24 mouse cellular contexts compared by ENCODE assay signal in the genomic region with DNA sequence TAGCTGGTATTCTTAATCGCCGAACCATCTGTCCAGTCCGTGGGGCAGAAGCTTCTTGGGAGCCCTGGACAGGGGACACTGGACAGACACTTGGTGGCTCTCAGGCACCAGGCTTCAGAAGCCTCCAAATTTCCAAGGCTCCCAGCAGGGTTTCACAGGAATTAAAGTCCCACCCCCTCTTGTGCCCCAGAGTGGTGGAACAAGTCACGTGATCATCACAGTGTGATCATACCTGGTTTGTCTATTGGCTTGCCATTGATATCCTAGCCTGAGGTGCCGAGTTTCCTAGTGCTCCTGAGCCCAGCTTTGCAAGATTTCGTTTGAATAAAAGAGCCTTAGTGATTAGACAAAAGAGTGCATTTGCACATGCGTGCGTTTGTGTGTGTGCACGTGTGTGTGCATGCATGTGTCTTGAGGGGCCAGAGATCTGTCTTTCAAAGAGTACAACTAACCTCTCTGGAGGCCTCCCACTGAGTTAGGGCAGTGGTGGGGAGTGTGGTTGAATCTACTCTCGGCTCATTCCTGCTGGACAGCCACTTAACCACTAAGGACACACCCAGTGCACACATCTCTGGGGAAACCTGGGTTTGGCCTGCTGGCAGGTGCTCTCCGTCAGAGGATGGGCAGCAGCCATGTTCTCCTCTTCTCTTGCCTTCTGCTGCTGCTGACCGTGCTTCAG. TPM values are rescaled to one million over a fixed set of nuclear protein-coding genes. Genes with fewer than 3 reads are reported as not detected.
"Had no signal": no experiment of that assay in that cellular context is flagged by ENCODE, and none has a peak within 500 bp of the region (broad histone marks: within the 10 kb centered on the region; RNA-seq: fewer than 3 reads in every experiment).

No protein-coding gene starts in this region.

- H3K27ac ChIP-seq: kidney, postnatal 0 days; liver, embryonic 13.5 days; midbrain, embryonic 13.5 days; neural tube, embryonic 13.5 days; stomach, embryonic 15.5 days had no signal

- ATAC-seq: intestine, postnatal 0 days; midbrain, embryonic 13.5 days had no signal

- H3K9ac ChIP-seq: liver, embryonic 13.5 days; lung, embryonic 14.5 days; neural tube, embryonic 13.5 days; stomach, embryonic 15.5 days had no signal

- H3K27me3 ChIP-seq: neural tube, embryonic 13.5 days; stomach, embryonic 15.5 days had no signal

- H3K36me3 ChIP-seq: liver, embryonic 13.5 days; midbrain, embryonic 13.5 days; neural tube, embryonic 13.5 days; stomach, embryonic 15.5 days had no signal

- H3K9me3 ChIP-seq: liver, embryonic 13.5 days; midbrain, embryonic 13.5 days; neural tube, embryonic 13.5 days; stomach, embryonic 15.5 days had no signal

- H3K4me2 ChIP-seq: liver, embryonic 13.5 days; lung, embryonic 14.5 days; midbrain, embryonic 13.5 days; neural tube, embryonic 13.5 days; stomach, embryonic 15.5 days had no signal

- DNase-seq: kidney, adult 2 months; kidney, postnatal 25 days; layer of hippocampus, postnatal 36 days; liver, embryonic 13.5 days; lung, embryonic 14.5 days; lung, postnatal 10 days; lung, postnatal 36 days; right cerebral cortex, adult 18-20 months; right cerebral cortex, postnatal 14 days; right cerebral cortex, postnatal 4 days; thymus, postnatal 25 days had no signal

- H3K4me3 ChIP-seq: left cerebral cortex, adult 2 months; liver, embryonic 13.5 days; midbrain, embryonic 13.5 days; myocyte; neural tube, embryonic 13.5 days; stomach, embryonic 15.5 days had no signal

RNA-seq across cellular contexts. Expression of a gene that starts 53.4 kb away (rescaled TPM):
- total RNA-seq: liver, adult 2 months; megakaryocyte-erythroid progenitor cell, adult 5-6 weeks; neutrophil, adult 5-6 weeks had no signal
- polyA plus RNA-seq: intestine, postnatal 0 days; kidney, adult 2 months; kidney, embryonic 14.5 days; limb, embryonic 11.5 days; liver, adult 2 months; liver, embryonic 13.5 days; liver, embryonic 16.5 days; lung, embryonic 14.5 days; myocyte; stomach, embryonic 15.5 days had no signal
